Mouse (Mus musculus): ENCODE results near the gene P2rx5. TPM values are rescaled to one million over a fixed set of nuclear protein-coding genes. Genes with fewer than 3 reads are reported as not detected.
A peak's percentile ranks its signal among the peaks of the same experiment; 100 is the strongest.

Gene P2rx5
- total RNA-seq, 2 experiments from 2014 or later: 1.8 to 2.7 TPM

- DNase-seq (ENCODE audit: low spot score in 2 of 2): no peak
These were observed 15.4 kb downstream of the P2rx5 start for GRCm38 (mm10) chr11:73175612-73176011.

DNA sequence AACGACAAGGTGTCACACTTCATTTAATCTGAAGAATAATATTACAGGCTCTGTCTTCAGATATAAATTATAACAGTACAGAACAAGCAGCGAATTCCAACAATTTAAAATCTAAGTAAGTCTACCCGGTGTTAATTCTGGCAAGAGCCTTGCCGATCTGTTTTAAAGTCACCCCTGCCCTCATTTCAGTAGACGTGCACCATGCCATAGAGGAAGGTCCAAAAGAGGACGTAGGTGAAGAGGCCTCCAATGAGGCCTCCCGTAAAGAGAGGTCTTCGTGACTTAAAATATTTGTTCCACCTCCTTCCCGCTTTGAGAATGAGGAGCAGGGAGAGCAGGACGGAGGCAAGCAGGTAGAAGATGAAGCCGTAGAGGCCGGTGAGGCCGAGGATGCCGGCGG, 16.0 kb downstream of the P2rx5 start:
- no peak for DNase-seq (ENCODE audit: low spot score in 2 of 2)

DNA sequence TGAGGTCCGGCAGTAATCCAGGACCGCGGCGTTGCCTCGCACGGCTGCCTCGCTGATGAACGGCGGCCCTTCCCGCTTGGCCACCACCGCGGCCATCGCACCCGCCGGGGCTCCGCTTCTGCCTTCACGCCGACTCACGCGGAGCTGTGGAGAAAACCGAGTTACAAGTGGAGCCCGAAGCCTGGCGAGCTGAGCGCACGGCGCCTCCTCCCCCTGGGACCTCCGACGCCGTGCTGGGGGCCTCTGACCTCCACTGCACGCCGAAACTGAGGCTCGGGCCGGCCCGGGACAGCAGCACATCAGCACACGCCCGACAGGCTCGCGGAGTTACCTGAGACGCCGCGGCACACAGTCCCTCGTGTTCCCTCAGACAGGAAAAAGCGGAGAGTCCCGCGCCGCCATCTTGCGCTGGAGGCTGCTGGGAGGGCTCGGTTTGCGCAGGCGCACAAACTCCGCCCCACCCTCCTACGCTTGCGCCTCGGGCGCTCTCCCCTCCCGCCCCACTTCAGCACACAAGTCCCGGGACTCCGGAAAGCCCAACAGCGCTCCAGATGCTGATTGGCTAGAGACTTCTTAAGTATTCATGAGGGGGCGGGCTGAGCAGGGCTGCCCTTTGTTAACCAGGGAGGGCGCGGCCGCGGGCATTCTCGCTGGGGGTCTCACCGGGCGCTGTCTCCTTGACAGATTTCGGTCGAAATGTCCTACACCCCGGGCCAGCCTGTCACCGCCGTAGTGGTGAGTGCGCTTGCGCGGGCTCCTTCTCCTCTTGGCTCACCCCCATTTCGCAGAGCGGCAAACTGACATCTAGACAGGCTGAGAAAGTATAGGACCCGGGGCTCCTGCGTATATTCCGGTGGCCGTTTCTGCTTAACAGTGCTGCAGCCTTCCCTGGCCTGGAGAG, 16.6 kb downstream of the P2rx5 start, which contains the start of the genes Emc6 and Tax1bp3:
Gene Emc6, minus strand, starts transcription at position 430 of the 901 bp plus-strand sequence.
Gene Tax1bp3, plus strand, starts transcription at position 476 of the 901 bp plus-strand sequence.
- peak; percentile 92 to 95 for DNase-seq (ENCODE audit: low spot score in 2 of 2)

DNA sequence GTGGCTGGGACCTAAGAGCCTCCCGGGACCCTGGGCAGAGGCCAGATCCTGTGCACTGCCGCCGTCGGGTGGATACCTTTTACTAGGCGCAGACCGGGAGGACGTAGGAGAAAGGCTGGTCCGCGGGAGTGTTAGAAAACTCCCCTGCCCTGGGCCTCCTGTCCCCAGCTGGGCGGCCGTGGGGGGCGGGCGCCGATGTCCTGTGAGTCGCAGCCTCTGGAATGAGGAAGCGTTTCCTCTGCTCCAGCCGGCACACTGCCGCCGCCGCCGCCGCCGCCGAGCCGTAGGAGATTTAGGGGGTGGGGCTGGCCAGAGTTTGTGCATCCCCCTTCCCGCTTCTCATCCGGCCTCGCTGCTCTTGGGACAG, 17.3 kb downstream of the P2rx5 start:
- peak; percentile 63 to 77 for DNase-seq (ENCODE audit: low spot score in 2 of 2)

DNA sequence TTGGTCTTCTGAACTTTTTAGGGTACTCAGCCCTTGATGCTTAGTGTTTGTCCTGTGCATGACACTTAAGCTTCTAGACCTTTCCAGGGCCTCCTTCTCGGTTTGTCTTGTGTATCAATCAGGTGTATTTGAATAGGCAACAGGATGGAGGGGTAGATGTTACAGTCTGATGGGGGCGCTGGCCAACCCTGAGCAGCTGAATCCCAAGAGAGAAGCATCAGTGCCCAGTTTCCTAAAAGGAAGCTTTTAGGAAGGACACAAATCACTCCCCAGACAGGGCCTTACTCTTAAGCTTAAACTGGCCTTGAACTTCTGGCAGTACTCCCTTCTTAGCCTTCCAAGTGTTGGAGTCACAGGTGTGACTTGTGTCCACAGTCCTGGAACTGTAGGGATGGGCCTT, 17.7 kb downstream of the P2rx5 start:
- DNase-seq (ENCODE audit: low spot score in 2 of 2): no peak

DNA sequence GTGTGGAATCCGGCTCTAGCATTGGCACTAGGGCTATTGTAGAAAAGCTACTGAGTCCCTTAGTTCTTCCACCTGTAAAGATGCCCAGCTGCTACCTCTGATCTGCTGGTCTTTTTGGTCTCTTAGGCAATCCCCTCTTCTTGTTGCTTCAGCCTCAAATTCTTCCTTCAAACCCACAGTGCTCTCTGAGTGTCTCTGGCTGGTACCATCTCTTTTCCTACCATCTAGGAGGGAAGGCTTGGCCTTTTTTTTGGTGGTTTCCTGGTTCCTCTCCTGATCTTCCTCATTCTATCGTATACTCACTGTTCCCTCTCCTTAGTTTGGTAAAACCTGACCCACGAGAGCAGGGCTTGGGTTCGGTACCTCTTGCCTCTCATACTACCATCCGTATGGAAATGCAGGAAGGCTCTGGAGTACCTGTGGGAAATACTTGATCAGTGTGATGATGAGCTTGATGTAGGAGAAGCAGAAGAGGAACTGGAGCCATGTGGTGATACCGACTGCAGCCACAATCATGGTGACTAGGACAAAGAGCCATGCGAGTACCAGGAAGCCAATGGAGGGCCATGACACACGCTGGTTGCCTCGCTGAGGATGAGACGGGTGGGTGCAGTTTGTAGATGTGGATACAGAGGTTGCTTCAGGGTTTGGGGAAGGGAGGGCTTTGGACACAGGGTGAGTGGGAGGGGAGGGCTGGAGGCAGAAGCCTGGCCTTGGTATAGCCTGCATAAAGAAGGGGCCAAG, 25.8 kb downstream of the P2rx5 start:
- DNase-seq (ENCODE audit: low spot score in 2 of 2): no peak

DNA sequence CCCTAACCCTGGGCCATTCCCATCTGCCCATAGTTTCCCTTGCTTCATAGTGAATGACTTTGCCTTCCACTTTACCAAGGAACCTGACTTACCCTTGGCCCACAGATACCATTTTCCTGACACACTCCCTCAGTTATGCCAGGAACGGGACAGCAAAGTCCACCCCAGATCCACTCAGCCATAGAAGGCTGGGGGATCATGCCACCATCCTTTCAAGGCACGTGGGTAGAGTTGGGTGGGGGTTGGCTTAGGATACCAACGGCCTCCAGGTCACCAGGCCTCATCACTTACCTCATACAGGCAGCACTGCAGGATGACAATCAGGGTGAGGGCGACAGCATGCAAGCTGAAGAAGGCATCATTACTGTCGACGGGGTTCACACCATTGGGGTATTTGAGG, 27.0 kb downstream of the P2rx5 start:
- no peak for DNase-seq (ENCODE audit: low spot score in 2 of 2)

DNA sequence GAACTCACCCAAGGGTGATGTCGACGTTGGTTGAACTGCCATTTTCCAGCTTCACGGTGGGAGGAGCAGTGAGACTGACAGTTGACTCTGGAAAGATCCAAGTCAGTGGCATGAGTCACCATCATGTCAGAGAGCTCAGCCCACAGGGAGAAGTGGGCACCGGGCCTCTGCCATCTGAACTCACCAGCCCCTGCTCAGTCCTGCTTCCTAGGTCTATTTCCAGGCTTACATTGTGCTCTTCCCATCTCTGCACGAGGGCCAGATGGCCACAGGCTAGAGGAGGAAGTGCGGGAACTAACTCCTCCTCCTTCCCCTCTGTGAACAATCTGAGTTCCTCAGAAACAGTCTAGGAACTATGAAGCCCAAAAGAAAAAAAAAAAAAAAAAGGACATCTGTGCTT, 32.8 kb downstream of the P2rx5 start:
- DNase-seq (ENCODE audit: low spot score in 2 of 2): no peak

GRCm38 (mm10) chr11:73194444-73194843, 34.2 kb downstream of the P2rx5 start:
- no peak for DNase-seq (ENCODE audit: low spot score in 2 of 2)

DNA sequence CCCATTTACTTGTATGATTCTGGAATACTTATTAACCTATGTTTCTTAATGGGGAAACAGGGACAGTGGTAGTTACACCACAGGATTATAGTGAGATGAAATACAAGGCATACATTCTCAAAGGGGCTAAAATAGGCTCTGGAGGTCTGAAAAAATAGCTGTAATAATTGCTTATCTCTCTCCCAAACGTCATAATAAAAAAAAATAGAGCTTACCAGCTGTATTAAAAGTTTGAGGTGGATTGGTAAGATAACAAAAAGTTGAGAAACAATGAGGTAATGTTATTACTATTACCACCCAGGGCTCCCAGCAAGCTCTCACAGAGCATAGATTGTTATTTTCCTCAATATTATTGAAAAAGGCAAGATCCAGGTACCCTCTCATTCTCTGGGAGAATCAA, 38.0 kb downstream of the P2rx5 start:
- DNase-seq (ENCODE audit: low spot score in 2 of 2): no peak

- no peak for DNase-seq (ENCODE audit: low spot score in 2 of 2)
These were observed 38.5 kb downstream of the P2rx5 start, which contains the start of gene Ctns for GRCm38 (mm10) chr11:73198603-73199229. Ctns (minus strand) TSS chr11:73199042.

DNA sequence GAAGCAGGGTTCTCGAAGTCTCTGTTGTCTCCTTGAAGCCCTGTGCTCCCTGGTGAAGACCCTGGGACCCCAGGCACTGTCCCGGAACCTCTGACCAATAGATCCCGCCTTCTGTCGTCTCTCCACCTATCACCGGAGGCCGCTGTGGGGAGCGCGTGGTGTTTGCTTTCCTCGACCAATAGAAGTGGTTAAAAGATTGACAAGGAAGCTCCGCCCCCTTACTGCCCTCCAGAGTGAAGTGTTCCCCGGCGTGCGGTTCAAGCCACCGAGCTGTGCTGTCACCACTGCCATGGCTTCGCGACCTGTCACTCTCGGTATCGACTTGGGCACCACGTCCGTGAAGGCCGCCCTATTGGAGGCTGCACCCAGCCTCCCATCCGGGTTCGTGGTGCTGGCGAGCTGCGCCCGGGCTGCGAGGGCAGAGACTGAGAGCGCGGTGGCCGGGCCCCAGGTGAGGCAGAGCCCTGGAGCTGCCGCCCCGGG, 39.0 kb downstream of the P2rx5 start, which contains the start of gene Shpk:
Gene Shpk, plus strand, starts transcription at position 231 of the 483 bp plus-strand sequence.
- peak; percentile 73 to 86 for DNase-seq (ENCODE audit: low spot score in 2 of 2)

DNA sequence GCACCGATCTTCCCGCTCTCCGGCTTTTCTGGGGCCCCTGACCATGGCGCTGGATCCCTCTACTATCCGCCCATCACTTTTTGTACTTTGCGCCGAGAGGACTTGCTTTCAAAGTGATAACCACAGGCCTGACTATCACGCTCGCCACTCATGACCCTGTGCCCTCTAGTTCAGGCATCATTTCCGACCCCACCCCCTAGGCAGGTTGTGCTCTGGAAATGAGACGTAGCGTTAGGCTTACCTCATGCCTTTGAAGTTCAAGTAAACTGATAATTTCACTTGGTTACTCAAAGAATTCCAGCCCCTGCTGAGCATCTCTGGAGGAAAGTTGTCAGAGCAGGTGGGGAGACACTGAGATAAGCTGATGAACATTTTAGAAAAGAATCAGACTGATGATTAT, 39.7 kb downstream of the P2rx5 start:
- no peak for DNase-seq (ENCODE audit: low spot score in 2 of 2)

- no peak for DNase-seq (ENCODE audit: low spot score in 2 of 2)
These were observed 40.8 kb downstream of the P2rx5 start for GRCm38 (mm10) chr11:73201021-73201420.

- DNase-seq (ENCODE audit: low spot score in 2 of 2): no peak
These were observed 41.4 kb downstream of the P2rx5 start for GRCm38 (mm10) chr11:73201597-73201996.

- DNase-seq (ENCODE audit: low spot score in 2 of 2): no peak
These were observed 43.7 kb downstream of the P2rx5 start for GRCm38 (mm10) chr11:73203895-73204294.

DNA sequence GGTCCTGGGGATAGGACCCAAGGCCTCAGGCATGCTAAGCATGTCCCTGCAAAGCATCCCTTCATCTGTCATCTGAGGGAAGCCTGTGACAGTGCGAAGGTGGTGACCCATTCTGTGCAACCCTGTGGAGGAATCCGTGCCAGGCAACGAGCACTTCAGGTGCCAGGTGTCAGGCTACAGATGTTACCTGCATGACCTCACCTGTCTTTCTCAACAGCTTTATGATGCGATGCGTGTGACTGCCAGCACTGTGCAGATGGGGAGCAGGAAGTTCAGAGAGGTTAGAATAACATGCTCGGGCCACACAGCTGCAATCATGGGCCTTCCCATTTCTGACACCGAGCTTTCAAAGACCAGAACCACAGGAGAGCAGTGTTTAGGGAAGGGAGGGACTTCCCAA, 45.0 kb downstream of the P2rx5 start:
- DNase-seq (ENCODE audit: low spot score in 2 of 2): no peak

GRCm38 (mm10) chr11:73207621-73208020, 47.4 kb downstream of the P2rx5 start:
- DNase-seq (ENCODE audit: low spot score in 2 of 2): no peak

DNA sequence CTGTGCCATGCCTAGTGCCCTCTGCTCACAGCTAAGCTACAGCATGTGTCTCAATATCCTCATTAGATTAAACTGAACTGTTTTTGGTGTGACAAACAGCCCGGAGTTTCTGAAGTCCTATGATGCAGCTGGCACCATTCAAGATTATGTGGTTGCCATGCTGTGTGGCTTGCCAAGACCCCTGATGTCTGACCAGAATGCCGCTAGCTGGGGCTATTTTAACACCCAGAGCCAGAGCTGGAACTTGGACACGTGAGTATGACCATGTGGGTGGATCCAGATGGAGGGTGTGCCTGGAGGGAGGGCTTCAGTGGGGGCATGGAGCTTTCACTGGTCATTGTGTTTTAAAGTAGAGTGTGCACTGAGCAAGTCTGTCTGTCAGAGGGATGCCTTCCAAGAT, 53.7 kb downstream of the P2rx5 start:
- no peak for DNase-seq (ENCODE audit: low spot score in 2 of 2)

DNA sequence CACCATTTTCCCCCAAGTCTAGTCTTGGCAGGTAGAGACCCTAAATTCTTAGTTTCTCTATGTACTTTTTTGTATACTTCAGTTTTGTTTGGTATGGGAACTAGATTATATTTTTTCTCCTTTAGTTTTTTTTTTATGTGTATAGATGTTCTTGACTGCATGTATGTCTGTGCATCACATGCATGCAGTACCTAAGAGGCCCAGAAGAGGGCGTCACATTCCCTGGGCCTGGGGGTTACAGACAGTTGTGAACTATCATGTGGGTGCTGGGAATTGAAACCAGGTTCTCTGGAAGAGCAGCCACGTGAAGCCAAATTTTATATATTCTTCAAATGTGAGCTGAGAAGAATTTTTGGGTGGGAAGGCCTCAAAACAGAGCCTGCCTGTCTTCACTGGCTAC, 59.5 kb downstream of the P2rx5 start:
- no peak for DNase-seq (ENCODE audit: low spot score in 2 of 2)

- DNase-seq (ENCODE audit: low spot score in 2 of 2): no peak
These were observed 60.4 kb downstream of the P2rx5 start for GRCm38 (mm10) chr11:73220651-73221050.

Measured in adrenal gland, postnatal 4 days (tissue).